Mouse (Mus musculus): ENCODE measurements around the gene Xbp1.
A peak's percentile ranks its signal among the peaks of the same experiment; 100 is the strongest.
"Not testable (repeated sequence)": the region's sequence is repeated elsewhere in the genome, so short reads cannot be mapped to it uniquely, and the experiment has no call there.

Xbp1 gene

DNA sequence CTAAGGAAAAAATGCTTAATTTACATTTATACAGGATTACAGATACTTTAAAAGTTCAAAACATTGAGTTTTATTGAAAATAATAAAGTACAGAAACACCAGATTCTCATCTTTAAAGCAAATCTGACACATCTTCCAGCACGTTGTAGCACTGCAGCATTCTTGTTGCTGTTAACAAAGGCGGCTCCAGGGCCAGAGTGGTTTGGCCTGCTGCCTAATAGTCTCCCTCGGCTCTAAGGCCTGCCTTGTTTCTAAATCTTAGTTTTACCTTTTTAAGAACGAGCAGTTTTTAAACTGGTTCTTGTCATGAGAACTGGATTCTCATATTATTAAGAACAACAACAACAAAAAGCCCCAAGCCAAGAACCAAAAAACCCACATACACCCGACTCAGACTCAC lies 8.4 kb downstream of the Xbp1 start:
- DNase-seq (ENCODE audit: low read depth): no peak

DNA sequence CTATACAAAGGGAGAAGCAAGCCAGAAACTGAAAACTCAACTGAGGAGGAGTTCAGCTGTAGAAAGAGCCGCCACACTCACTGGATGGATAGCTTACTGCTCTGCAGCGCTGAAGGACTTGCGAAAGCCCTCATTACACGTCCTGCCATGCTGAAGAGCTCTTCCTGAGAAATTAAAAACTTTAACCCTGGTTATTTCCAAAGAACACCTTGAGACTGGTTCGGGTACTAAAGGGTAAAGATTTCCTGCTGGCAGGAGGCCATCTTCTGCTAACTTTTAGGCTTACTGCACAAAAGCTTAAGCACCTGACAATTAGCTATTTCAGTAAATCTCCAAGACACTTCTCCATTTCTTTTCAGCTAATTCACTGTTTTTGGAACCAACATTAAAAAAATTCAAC lies 9.7 kb downstream of the Xbp1 start:
- no peak for DNase-seq (ENCODE audit: low read depth)

DNA sequence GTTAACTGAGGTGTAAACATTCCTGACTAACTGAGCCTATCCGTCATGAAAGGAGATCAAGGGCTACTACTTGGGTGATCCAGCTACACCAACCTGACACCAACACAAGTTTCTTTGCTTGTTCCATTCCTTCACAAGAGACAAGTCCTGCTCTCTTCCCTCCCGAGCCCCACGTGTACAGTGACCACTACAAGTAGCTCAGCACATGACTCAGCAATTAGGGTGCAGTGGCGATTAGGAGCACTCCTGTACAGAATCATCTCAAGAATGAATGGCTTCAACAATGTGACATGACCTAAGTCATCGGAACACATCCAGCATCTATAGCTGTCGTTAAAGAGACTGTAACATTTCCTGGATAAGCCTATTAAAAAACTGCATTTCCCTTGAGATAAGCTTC lies 10.3 kb downstream of the Xbp1 start:
- DNase-seq (ENCODE audit: low read depth): no peak

DNA sequence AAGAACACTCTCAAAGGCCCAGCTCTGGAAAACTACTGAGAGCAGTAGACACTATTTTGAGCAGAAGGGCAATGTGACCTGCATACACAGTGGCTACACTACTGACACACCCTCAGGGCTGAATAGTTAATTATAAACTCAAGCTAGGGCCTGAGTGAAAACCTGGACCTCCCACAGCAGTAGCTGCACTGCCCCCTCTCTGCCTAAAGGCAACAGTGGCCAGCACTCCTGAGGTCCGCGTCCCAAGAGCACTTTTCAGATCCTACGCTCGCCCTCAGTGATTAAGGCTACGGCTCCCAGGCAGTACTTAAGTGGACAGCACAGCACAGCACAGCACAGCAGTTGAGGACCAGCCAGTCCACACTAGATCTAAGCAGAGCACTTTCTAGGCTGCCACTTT lies 12.6 kb downstream of the Xbp1 start:
- no peak for DNase-seq (ENCODE audit: low read depth)

DNA sequence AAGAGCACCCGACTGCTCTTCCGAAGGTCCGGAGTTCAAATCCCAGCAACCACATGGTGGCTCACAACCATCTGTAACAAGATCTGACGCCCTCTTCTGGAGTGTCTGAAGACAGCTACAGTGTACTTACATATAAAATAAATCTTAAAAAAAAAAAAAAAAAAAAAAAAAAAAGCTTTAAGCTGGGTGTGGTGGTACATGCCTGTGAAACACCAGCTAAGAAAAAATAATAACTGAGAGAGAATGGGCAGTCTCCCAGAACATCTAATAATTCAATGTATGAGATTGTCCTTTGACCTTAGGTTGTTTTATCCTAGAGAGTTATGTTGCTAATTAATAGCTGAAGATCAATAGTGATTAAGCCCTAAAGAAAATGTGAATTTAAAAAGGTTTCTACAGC lies 17.0 kb downstream of the Xbp1 start:
- not testable (repeated sequence) for DNase-seq (ENCODE audit: low read depth)

DNA sequence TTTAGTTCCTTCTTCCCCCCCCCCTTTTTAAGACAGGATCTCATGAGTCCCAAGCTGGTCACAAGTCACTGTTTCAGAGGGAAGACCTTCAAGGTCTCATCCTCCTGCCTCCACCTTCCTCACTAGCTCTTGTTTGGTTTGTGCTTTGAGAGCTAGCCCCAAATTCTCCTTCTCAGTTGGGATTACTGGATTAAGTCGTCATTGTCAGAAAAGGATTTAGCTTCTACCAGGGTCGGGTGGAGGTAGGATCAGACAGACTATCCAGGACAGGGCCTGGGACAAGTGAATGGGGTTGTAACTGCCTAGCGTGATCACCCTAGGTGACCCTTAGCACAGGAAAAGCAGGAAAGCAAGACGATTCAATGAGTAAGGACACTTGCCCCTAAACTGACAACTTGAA lies 19.9 kb downstream of the Xbp1 start:
- DNase-seq (ENCODE audit: low read depth): no peak

DNA sequence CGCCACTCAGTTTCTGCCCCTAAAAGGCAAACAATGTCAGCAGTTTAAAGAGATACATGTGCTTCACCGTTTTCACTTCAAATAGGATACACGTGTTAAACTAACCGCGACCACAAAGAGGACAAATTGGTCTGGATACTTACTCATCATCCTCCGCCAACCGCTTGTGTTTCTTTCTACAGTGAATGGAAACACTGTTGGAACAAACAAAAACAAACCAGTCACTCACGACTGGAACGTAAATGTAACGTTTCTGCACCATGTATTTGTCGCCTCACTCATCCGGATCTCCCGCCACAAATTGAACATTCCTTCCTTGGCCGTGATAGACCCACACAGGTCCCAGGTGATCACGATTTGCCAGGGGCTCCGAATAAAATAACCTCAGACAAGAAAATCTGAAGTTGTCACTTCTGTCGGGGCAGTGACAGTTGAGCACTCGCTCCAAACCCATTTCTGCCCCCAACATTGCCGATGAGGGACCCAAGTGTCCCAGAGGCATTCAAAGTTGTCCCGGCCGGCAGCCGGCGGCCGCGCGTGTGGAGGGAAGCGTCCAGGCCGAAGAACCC lies 20.9 kb downstream of the Xbp1 start:
- DNase-seq (ENCODE audit: low read depth): peak; percentile 71

- peak; percentile 85 for DNase-seq (ENCODE audit: low read depth)
These were observed 21.5 kb downstream of the Xbp1 start, which contains the start of gene Ccdc117 for GRCm38 (mm10) chr11:5541799-5542481. Gene Ccdc117 (minus strand): TSS chr11:5542187.

DNA sequence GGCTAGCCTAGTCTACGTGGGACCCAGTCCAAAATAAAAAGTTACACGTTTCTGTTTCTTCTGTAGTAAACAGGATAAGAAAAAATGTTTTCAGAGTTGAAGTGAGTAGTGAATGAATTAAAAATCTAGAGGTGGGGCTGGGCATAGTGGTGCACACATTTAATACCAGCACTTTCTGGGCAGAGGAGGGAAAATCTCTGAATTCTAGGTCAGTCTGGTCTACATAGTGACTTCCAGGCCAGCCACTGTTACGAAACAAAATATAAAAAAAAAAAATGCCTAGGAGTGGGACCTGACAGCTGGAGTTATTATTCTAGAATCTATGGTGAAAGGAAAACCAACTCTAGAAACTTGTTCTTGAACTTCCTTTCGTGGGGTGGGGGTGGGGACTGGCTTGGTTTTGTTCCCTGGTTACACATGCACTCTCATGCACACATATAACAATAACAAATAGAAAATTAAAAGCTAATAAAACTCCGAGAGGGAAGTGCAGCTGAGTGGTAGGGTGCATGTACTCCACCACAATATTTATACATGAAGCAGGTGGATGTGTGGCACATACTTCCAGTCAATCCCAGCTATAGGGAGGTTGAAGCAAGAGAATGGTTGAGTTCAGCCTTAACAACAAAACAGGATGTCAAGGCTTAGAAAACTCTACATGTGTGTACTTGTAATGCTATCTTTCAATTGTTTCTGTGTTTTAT lies 22.2 kb downstream of the Xbp1 start:
- no peak for DNase-seq (ENCODE audit: low read depth)

GRCm38 (mm10) chr11:5543281-5543680 lies 22.8 kb downstream of the Xbp1 start:
- no peak for DNase-seq (ENCODE audit: low read depth)

DNA sequence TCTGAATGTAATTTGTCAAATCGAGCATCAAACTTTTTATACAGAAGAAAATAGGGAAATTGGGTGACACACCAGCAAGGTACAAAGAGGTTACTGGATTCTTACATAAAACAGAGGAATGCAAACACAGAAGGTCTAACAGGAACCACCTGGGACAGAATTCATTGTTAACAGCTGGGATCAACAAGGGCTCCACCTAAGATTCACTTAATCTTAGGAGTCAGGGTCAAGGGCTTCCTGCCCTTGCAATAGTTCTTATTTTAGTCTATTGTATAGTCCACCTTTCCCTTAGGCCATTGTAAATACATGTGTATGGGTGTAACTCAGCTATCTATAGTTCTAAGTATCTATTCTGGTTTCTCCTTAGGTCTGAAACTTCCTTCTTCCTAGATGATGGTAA lies 24.2 kb downstream of the Xbp1 start:
- not testable (repeated sequence) for DNase-seq (ENCODE audit: low read depth)

DNA sequence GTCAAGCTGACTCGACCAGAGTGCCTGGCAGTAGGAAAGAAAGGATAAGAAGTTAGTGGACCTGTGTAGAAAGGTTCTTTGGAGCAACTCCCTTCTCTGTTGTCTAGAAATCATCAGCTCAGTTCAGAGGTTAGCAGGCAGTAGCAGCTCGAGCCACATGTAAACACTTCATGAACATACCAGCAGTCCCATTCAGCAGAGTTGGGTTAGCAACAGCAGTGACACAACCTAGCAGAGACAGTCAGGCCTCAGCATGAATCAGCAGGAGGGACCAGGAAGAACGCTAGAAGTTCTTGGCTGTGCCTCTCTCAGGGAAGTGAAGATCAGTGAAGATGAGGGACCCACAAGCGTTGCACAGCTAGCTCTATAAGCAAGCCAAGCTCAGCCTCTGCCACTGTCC lies 25.0 kb downstream of the Xbp1 start:
- DNase-seq (ENCODE audit: low read depth): no peak

- DNase-seq (ENCODE audit: low read depth): no peak
These were observed 26.2 kb downstream of the Xbp1 start for GRCm38 (mm10) chr11:5546693-5547092.

- DNase-seq (ENCODE audit: low read depth): no peak
These were observed 31.0 kb downstream of the Xbp1 start for GRCm38 (mm10) chr11:5551430-5551829.

GRCm38 (mm10) chr11:5551931-5552330 lies 31.5 kb downstream of the Xbp1 start:
- no peak for DNase-seq (ENCODE audit: low read depth)

DNA sequence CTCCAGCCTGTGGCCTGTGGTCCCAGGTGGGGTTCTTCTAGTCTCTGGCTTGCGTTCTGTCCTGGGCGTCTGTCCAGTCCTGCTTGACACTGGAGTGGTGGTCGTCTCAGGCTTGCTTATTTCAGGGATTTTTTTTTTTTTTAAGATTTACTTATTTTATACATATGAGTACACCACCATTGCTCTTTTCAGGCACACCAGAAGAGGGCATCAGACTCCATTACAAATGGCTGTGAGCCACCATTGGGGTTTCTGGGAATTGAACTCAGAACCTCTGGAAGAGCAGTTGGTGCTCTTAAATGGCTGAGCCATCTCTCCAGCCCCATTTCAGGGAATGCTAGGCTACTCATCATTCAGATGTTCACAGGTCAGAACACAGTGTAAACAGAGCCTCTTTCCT lies 39.8 kb downstream of the Xbp1 start:
- DNase-seq (ENCODE audit: low read depth): no peak

DNA sequence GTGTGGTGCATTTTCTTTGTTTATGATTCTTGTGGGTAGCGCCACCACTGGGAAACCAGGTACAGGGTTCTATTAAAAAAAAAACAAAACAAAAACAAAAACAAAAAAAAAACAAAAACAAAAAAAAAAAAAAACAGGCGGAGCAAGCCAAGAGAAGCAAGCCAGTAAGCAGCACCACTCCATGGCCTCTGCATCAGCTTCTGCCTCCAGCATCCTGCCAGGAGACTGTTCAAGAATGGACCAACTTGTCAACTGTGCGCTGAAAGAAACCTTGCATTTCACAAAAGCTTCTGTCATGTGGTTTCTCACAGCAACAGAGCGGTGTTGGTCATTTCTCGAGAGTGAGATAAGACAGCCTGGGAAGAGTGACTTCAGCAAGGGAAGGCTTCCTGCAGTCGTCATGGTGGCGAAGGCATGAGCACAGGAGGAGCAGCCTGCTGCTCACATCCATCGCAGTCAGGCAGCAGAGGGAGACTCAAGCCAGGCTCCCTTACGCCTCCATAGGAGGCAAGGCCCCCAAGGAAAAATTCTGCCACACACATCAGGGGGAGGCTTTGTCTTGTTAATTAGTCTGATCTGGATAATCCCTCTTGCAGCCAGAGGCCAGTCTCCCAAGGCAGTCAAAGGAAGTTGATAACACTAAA lies 42.3 kb downstream of the Xbp1 start:
- no peak for DNase-seq (ENCODE audit: low read depth)

- no peak for DNase-seq (ENCODE audit: low read depth)
These were observed 43.4 kb downstream of the Xbp1 start for GRCm38 (mm10) chr11:5563898-5564297.

GRCm38 (mm10) chr11:5565596-5565995 lies 45.1 kb downstream of the Xbp1 start:
- DNase-seq (ENCODE audit: low read depth): no peak

- DNase-seq (ENCODE audit: low read depth): no peak
These were observed 46.0 kb downstream of the Xbp1 start for GRCm38 (mm10) chr11:5566506-5566905.

DNA sequence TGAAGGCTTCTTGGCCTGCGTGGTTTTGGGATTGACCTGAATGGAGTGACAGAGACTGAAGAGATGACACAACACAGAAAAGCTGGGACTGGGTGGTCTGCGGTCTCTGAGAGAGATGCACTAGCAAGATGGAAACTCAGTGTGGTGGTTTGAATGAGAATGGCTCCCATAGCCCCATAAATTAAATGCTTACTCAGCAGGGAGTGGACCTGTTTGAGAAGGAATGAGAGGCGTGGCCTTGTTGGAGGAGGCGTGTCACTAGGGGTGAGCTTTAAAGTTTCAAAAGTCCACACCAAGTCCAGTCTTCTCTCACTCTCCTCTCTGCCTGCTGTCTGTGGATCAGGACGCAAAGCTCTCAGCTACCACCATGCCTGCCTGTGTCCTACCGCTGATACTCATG lies 47.2 kb downstream of the Xbp1 start:
- no peak for DNase-seq (ENCODE audit: low read depth)

DNA sequence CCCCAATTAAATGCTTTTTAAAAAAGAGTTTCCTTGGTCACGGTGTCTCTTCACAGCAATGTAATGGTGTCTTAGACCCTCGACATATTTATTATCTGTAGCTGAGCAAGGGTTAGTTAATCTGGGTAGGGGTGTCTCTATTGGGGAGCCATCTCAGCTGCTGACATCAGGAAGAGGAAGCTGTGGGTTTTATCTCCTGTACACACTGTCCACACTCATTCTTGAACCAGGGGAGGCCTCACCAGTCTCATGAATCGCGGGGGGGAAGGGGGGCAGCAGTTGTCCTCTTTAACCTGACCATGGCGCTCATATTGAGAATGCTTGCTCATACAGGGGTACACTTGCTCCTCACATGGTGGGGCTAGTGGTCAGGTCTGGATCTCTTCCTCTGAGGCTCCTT lies 47.6 kb downstream of the Xbp1 start:
- no peak for DNase-seq (ENCODE audit: low read depth)

- no peak for DNase-seq (ENCODE audit: low read depth)
These were observed 49.0 kb downstream of the Xbp1 start, which contains the start of gene Ankrd36 for GRCm38 (mm10) chr11:5569474-5569873. Gene Ankrd36 (plus strand): TSS chr11:5569684.
